Mouse (Mus musculus): Measurements from ENCODE around the gene Aff3.

DNA sequence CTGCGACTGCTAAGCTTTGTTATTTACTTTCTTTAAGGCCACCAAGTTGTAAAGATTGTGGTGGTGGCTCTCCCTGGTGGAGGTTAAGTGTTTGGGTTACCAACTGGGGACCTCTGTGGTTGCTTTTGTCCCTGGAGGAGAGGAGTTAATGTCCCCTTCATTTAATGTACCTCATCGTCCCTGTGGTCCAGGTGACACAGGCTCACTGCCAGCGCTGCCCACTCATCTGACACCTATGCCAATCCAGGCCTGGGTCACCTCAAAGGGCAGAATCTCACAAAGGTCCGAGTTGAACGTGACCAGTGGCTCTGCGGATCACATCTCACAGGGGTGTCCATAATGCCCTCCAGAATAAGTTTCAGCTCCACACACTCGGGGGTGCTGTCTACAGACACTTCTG, 103.4 kb downstream of the Aff3 start:
- TF ChIP-seq CTCF (IDR thresholded peaks at IDR 0.05; ENCODE audit: low read depth) = peak; percentile 31; the same call in 1 of the 2 replicates
- TF ChIP-seq EP300 (IDR thresholded peaks at IDR 0.05; ENCODE audit: low read depth) = no peak

Data from heart, postnatal 0 days (tissue).